Mouse (Mus musculus): Measurements from ENCODE around the gene Gm20388. TPM values are rescaled to one million over a fixed set of nuclear protein-coding genes. Genes with fewer than 3 reads are reported as not detected.
A peak's percentile ranks its signal among the peaks of the same experiment; 100 is the strongest.

Gm20388 gene
- polyA plus RNA-seq, 1 experiment from 2014 or later, result 7.4 TPM

DNA sequence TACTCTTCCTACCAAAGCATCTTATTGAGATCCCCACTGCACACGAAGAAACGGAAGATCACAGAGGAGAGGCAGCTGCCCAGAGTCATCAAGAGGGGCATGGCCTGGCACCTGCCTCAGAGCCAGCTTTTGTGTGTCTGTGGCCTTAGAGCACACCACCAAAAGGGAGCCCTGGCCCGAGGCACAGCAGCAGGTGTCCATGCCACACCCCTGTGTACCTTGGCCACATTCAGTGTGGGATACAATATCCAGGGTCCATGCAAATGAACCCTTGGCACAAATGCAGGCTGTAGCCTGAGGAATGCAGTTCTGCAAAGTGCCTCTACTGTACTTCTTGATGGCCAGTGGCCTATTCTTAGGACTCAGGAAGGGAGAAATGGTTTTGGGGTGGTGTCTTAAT, 3426.8 kb downstream of the Gm20388 start:
- WGBS, result 66% methylated on average over 3 of the region's 3 CpGs
- peaks cover 8% of the 10 kb centered on the region for H3K4me1 ChIP-seq (ENCODE audit: control insufficient read depth, insufficient read depth, low read length)
- H3K27me3 ChIP-seq (ENCODE audit: control insufficient read depth, insufficient read depth, low read length), result no peaks in the 10 kb centered on the region
- H3K4me3 ChIP-seq (replicated peaks; ENCODE audit: low read length), result no peak overlapping the region
- no peak overlapping the region for H3K27ac ChIP-seq (ENCODE audit: low read length)
- H3K9me3 ChIP-seq (replicated peaks; ENCODE audit: control insufficient read depth, low read length), result no peaks in the 10 kb centered on the region
- H3K36me3 ChIP-seq (ENCODE audit: control insufficient read depth, insufficient read depth, low read length), result no peaks in the 10 kb centered on the region
- H3K9ac ChIP-seq (ENCODE audit: low read length), result no peak overlapping the region
- H3K4me2 ChIP-seq (ENCODE audit: low read depth, low read length), result no peak overlapping the region
- ATAC-seq (ENCODE audit: insufficient read depth, low FRiP score), result no peak

DNA sequence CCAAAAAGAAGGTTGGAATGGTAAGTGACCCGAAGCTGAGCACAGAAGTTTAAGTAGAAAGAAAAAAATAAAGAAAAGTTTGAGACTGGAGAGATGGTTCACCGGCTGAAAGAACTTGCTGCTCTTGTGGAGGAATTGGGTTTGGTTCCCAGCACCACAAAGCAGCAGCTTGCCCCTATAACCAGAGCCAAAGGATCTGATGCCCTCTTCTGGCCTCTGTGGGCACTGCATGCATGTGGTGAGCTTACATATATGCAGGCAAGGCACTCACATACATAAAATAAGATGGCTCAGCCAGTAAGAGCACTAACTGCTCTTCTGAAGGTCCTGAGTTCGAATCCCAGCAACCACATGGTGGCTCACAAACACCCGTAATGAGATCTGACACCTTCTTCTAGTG, 3429.4 kb downstream of the Gm20388 start:
- no peak for ATAC-seq (ENCODE audit: insufficient read depth, low FRiP score)
- 0 out of 2 replicates have a peak, but pooled peaks cover 5% of the 10 kb centered on the region for H3K4me1 ChIP-seq (ENCODE audit: control insufficient read depth, insufficient read depth, low read length)
- no peak overlapping the region for H3K9ac ChIP-seq (ENCODE audit: low read length)
- no peak overlapping the region for H3K4me2 ChIP-seq (ENCODE audit: low read depth, low read length)
- no peaks in the 10 kb centered on the region for H3K36me3 ChIP-seq (ENCODE audit: control insufficient read depth, insufficient read depth, low read length)
- H3K27me3 ChIP-seq (ENCODE audit: control insufficient read depth, insufficient read depth, low read length), result no peaks in the 10 kb centered on the region
- no peak overlapping the region for H3K27ac ChIP-seq (ENCODE audit: low read length)
- no peaks in the 10 kb centered on the region for H3K9me3 ChIP-seq (replicated peaks; ENCODE audit: control insufficient read depth, low read length)
- 92% methylated on average over 4 of the region's 4 CpGs for WGBS
- no peak overlapping the region for H3K4me3 ChIP-seq (replicated peaks; ENCODE audit: low read length)

DNA sequence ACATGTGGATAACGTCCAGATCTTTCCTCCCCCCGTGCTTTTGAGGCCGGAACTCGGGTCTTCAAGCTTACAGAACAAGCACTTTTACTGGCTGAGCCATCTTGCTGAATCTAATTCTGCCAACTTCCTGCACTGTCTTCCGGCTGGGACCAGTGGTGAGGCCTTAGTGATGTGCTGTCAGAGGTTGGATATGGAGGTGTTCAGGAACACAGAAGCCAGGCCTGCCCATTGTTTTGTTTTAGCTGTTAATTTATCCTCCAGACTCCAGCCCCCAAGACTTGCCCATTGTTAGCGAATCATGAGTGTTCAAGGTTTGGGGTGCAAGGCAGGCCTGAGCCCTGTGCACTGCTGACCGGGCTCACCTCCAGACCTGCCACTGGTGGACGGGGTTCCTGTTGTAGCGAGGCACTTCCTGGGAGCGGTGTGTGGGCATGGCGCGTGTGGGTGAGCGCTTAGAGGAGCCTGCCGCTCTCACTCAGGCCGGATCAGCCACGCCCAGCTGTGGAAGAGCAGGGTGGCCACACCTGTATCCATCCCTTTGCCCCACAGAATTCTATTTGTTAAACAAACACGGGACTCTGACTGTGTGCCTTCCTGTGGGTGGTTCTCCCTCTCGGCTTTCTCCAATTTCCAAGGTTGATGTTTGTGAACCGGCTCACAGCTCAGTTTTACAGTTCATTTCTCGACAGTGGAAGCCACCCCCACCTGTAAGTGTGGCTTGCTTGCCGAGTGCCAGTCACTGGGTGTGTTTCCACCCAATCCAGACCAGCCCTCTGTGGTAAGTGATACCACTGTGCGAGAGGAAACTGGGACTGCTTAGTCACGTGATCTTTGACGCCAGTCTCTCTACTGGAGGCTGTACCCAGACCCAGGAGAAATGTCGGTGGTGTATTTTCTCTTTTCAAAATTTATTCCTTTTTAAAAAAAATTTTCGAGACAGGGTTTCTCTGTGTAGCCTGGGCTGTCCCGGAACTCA, 3430.7 kb downstream of the Gm20388 start:
- H3K27ac ChIP-seq (ENCODE audit: low read length), result peak overlapping the region; percentile 73
- 68% methylated on average over 27 of the region's 27 CpGs for WGBS
- peak; percentile 83 for ATAC-seq (ENCODE audit: insufficient read depth, low FRiP score)
- H3K4me2 ChIP-seq (ENCODE audit: low read depth, low read length), result peak overlapping the region; percentile 3
- H3K9me3 ChIP-seq (replicated peaks; ENCODE audit: control insufficient read depth, low read length), result no peaks in the 10 kb centered on the region
- no peaks in the 10 kb centered on the region for H3K36me3 ChIP-seq (ENCODE audit: control insufficient read depth, insufficient read depth, low read length)
- no peaks in the 10 kb centered on the region for H3K27me3 ChIP-seq (ENCODE audit: control insufficient read depth, insufficient read depth, low read length)
- 0 out of 2 replicates have a peak overlapping the region, but pooled peaks have one; percentile 0 for H3K4me3 ChIP-seq (replicated peaks; ENCODE audit: low read length)
- 0 out of 2 replicates have a peak, but pooled peaks cover 5% of the 10 kb centered on the region for H3K4me1 ChIP-seq (ENCODE audit: control insufficient read depth, insufficient read depth, low read length)
- no peak overlapping the region for H3K9ac ChIP-seq (ENCODE audit: low read length)

DNA sequence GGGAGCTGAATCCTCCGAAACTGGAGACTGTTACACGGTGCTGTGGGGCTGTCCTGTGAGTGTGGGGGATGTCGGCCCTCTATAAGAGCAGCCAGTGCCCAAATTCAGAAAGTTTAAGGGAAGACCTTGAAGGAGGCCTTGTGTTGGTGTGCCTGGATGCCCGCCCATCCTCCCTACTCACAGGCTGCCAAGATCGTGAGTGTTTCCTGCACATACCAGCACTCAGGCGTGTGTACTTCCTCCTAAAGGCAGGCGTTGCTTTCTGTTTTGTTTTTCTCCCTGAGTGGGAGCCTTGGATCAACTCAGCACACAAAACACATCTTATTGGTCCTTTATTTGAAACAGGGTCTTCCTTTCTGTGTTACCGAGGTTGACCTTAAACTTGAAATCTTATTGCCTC, 3431.6 kb downstream of the Gm20388 start:
- Histone ChIP-seq H3K27me3 (ENCODE audit: control insufficient read depth, insufficient read depth, low read length) (no peaks in the 10 kb centered on the region), H3K36me3 (ENCODE audit: control insufficient read depth, insufficient read depth, low read length) (no peaks in the 10 kb centered on the region), H3K4me1 (ENCODE audit: control insufficient read depth, insufficient read depth, low read length) (0 out of 2 replicates have a peak, but pooled peaks cover 5% of the 10 kb centered on the region), H3K4me2 (ENCODE audit: low read depth, low read length) (no peak overlapping the region), H3K4me3 (replicated peaks; ENCODE audit: low read length) (no peak overlapping the region), H3K27ac (ENCODE audit: low read length) (no peak overlapping the region; the same call in 1 of the 2 replicates), H3K9ac (ENCODE audit: low read length) (no peak overlapping the region), H3K9me3 (replicated peaks; ENCODE audit: control insufficient read depth, low read length) (no peaks in the 10 kb centered on the region)
- no peak for ATAC-seq (ENCODE audit: insufficient read depth, low FRiP score)
- WGBS, result 83% methylated on average over 8 of the region's 8 CpGs

DNA sequence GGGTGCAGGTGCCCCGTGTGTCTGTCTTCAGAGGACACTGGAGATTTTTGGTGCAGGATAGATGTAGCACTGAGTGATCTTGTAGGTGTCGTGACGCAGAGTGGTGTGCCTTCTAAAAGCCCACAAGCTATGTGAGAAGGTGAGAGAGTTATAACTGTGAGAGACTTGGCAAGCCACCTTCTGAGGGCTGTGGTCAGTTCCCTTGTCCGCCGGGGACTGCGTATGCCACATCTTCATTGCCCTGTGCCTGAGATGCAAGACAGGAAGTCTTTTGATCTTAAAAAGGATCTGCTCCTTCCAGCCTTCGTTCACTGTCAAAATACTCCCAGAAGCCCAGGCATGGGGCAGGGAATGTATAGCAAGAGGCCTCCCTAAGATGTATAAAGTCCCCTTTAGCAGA, 3432.3 kb downstream of the Gm20388 start:
- Histone ChIP-seq H3K4me3 (replicated peaks; ENCODE audit: low read length) (no peak overlapping the region), H3K9ac (ENCODE audit: low read length) (no peak overlapping the region), H3K4me1 (ENCODE audit: control insufficient read depth, insufficient read depth, low read length) (peaks cover 8% of the 10 kb centered on the region; the same call in 1 of the 2 replicates), H3K9me3 (replicated peaks; ENCODE audit: control insufficient read depth, low read length) (no peaks in the 10 kb centered on the region), H3K27ac (ENCODE audit: low read length) (peak overlapping the region; percentile 2; the same call in 1 of the 2 replicates), H3K27me3 (ENCODE audit: control insufficient read depth, insufficient read depth, low read length) (no peaks in the 10 kb centered on the region), H3K4me2 (ENCODE audit: low read depth, low read length) (no peak overlapping the region), H3K36me3 (ENCODE audit: control insufficient read depth, insufficient read depth, low read length) (no peaks in the 10 kb centered on the region)
- no peak for ATAC-seq (ENCODE audit: insufficient read depth, low FRiP score)
- 72% methylated on average over 7 of the region's 7 CpGs for WGBS

DNA sequence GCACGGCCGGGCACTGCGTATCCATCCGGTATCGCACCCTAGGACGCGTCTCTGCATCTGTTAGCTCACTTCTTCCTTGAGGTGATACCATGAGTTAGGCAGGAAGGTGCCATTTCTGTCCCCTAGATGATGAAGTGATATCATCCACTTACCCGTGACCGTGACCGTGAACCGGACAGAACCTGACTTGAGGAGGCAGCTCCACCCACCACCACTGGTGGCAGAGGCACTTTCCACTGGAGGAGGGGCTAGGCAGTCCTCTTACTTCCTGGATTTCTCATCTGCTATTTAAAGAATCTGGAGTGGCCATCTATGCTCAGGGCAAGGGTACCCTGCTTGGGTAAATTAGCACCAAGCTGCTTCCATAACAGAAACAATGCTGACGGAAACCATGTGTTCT, 3432.8 kb downstream of the Gm20388 start:
- Histone ChIP-seq H3K36me3 (ENCODE audit: control insufficient read depth, insufficient read depth, low read length) (no peaks in the 10 kb centered on the region), H3K9me3 (replicated peaks; ENCODE audit: control insufficient read depth, low read length) (no peaks in the 10 kb centered on the region), H3K4me2 (ENCODE audit: low read depth, low read length) (no peak overlapping the region), H3K4me3 (replicated peaks; ENCODE audit: low read length) (no peak overlapping the region), H3K9ac (ENCODE audit: low read length) (no peak overlapping the region), H3K27ac (ENCODE audit: low read length) (no peak overlapping the region), H3K27me3 (ENCODE audit: control insufficient read depth, insufficient read depth, low read length) (no peaks in the 10 kb centered on the region), H3K4me1 (ENCODE audit: control insufficient read depth, insufficient read depth, low read length) (peaks cover 14% of the 10 kb centered on the region)
- no peak for ATAC-seq (ENCODE audit: insufficient read depth, low FRiP score)
- WGBS, result 78% methylated on average over 12 of the region's 12 CpGs

DNA sequence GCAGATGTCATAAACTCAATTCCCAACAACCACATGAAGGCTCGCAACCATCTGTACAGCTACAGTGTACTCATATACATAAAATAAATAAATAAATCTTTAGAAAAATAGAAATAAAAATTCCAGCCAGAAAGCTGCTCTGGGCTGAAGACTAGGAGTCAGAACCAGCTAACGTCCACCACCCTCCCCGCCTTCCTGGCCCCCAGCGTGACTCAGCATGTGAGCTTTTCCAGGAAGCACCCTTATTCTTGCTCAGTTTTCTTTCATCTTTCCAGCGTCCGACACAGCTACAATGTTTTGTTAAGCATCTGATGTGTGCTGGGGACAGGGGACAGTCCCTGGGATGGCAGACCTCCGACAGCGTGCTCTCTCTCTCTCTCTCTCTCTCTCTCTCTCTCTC, 3434.5 kb downstream of the Gm20388 start:
- Histone ChIP-seq H3K36me3 (ENCODE audit: control insufficient read depth, insufficient read depth, low read length) (no peaks in the 10 kb centered on the region), H3K4me2 (ENCODE audit: low read depth, low read length) (no peak overlapping the region), H3K27me3 (ENCODE audit: control insufficient read depth, insufficient read depth, low read length) (no peaks in the 10 kb centered on the region), H3K9me3 (replicated peaks; ENCODE audit: control insufficient read depth, low read length) (no peaks in the 10 kb centered on the region), H3K4me3 (replicated peaks; ENCODE audit: low read length) (no peak overlapping the region), H3K4me1 (ENCODE audit: control insufficient read depth, insufficient read depth, low read length) (peaks cover 20% of the 10 kb centered on the region), H3K27ac (ENCODE audit: low read length) (no peak overlapping the region), H3K9ac (ENCODE audit: low read length) (no peak overlapping the region)
- ATAC-seq (ENCODE audit: insufficient read depth, low FRiP score), result no peak
- 75% methylated on average over 8 of the region's 8 CpGs for WGBS

DNA sequence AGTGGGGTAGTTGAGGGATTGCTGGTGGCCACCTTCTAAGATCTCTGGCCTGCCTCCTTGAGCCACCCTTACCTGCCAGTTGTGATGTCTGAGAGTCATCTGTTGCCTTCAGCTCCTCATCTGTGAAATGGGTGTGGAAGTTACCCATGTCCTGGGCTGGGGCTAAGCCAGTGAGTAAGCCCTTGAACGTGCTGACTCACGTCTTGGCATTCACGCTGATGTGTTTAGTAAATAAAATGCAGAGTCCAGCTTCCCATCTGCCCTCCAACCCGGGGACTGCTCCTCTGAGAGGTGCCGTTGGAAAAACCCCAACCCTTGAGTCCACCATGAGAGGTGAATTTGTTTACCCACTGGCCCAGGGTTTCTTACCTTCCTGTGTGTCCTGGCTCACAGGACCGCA, 3435.2 kb downstream of the Gm20388 start:
- no peak overlapping the region for H3K27ac ChIP-seq (ENCODE audit: low read length)
- no peak for ATAC-seq (ENCODE audit: insufficient read depth, low FRiP score)

DNA sequence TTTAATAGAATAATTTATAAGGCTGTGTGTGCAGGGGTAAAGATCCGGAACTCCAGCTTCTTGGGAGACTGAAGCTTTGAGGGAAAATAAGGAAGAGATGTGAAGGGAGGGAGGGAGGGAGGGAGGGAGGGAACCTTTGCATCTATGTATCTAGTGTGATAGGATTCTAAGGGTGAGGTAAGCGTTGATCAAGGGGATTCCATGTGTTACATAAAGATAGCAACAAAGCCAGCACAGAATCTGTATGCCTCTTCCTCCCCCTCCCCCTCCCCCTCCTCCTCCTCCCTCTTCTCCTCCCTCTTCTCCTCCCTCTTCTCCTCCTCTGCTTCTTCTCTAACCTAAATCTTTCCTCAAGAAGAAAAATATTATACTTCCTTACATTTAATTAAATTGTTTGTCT, 3436.7 kb downstream of the Gm20388 start:
- no peak for ATAC-seq (ENCODE audit: insufficient read depth, low FRiP score)
- Histone ChIP-seq H3K27me3 (ENCODE audit: control insufficient read depth, insufficient read depth, low read length) (no peaks in the 10 kb centered on the region), H3K36me3 (ENCODE audit: control insufficient read depth, insufficient read depth, low read length) (no peaks in the 10 kb centered on the region), H3K27ac (ENCODE audit: low read length) (no peak overlapping the region), H3K9me3 (replicated peaks; ENCODE audit: control insufficient read depth, low read length) (no peaks in the 10 kb centered on the region), H3K4me2 (ENCODE audit: low read depth, low read length) (no peak overlapping the region), H3K9ac (ENCODE audit: low read length) (no peak overlapping the region), H3K4me3 (replicated peaks; ENCODE audit: low read length) (no peak overlapping the region), H3K4me1 (ENCODE audit: control insufficient read depth, insufficient read depth, low read length) (peaks cover 20% of the 10 kb centered on the region)
- 69% methylated on average over 2 of the region's 2 CpGs for WGBS

More for the DNA sequence above, 3435.2 kb downstream of the Gm20388 start:
- Histone ChIP-seq H3K36me3 (ENCODE audit: control insufficient read depth, insufficient read depth, low read length) (no peaks in the 10 kb centered on the region), H3K4me2 (ENCODE audit: low read depth, low read length) (no peak overlapping the region), H3K4me3 (replicated peaks; ENCODE audit: low read length) (no peak overlapping the region), H3K4me1 (ENCODE audit: control insufficient read depth, insufficient read depth, low read length) (peaks cover 20% of the 10 kb centered on the region), H3K27me3 (ENCODE audit: control insufficient read depth, insufficient read depth, low read length) (no peaks in the 10 kb centered on the region), H3K9ac (ENCODE audit: low read length) (no peak overlapping the region), H3K9me3 (replicated peaks; ENCODE audit: control insufficient read depth, low read length) (no peaks in the 10 kb centered on the region)
- WGBS, result 76% methylated on average over 6 of the region's 6 CpGs
